Mouse (Mus musculus): ENCODE data around the gene Dnm3. TPM values are rescaled to one million over a fixed set of nuclear protein-coding genes. Genes with fewer than 3 reads are reported as not detected.
A peak's percentile ranks its signal among the peaks of the same experiment; 100 is the strongest.

Dnm3 gene
- polyA plus RNA-seq (2011; ENCODE audit: insufficient read depth, insufficient read length, low read depth, missing spikeins) = 1.2 and 1.7 TPM in 2 replicates

GRCm38 (mm10) chr1:162477246-162478209 lies at the start of gene Dnm3:
Gene Dnm3 (minus strand): TSS chr1:162478034.
- Histone ChIP-seq H3K4me3 (ENCODE audit: low read depth, low read length) (peak within 1 kb of the TSS; percentile 58), H3K9me3 (replicated peaks; ENCODE audit: control insufficient read depth, insufficient read depth, low read length, poor library complexity, severe bottlenecking) (no peaks in the 10 kb centered on the region), H3K27me3 (ENCODE audit: control insufficient read depth, insufficient read depth, low read length, poor library complexity, severe bottlenecking) (no peaks in the 10 kb centered on the region; the same call in 1 of the 2 replicates), H3K27ac (ENCODE audit: insufficient read depth, low read length) (no peak within 1 kb of the TSS), H3K9ac (ENCODE audit: low read depth, poor library complexity, severe bottlenecking) (no peak within 1 kb of the TSS), H3K4me1 (ENCODE audit: control insufficient read depth, insufficient read depth, low read length) (no peaks in the 10 kb centered on the region), H3K36me3 (ENCODE audit: control insufficient read depth, insufficient read depth, low read length, poor library complexity, severe bottlenecking) (no peaks in the 10 kb centered on the region)
- no peak for TF ChIP-seq EP300 (IDR thresholded peaks at IDR 0.05; ENCODE audit: insufficient read depth, low read depth, low read length)
- TF ChIP-seq POLR2A (IDR thresholded peaks at IDR 0.05; ENCODE audit: insufficient read depth, low read length) = no peak
- no peak for TF ChIP-seq CTCF (IDR thresholded peaks at IDR 0.05; ENCODE audit: low read depth, low read length)

GRCm38 (mm10) chr1:162515116-162515515 lies 37.3 kb upstream of the Dnm3 start:
- Histone ChIP-seq H3K9ac (ENCODE audit: low read depth, poor library complexity, severe bottlenecking) (no peak overlapping the region), H3K36me3 (ENCODE audit: control insufficient read depth, insufficient read depth, low read length, poor library complexity, severe bottlenecking) (no peaks in the 10 kb centered on the region), H3K27me3 (ENCODE audit: control insufficient read depth, insufficient read depth, low read length, poor library complexity, severe bottlenecking) (no peaks in the 10 kb centered on the region), H3K4me3 (ENCODE audit: low read depth, low read length) (no peak overlapping the region), H3K9me3 (replicated peaks; ENCODE audit: control insufficient read depth, insufficient read depth, low read length, poor library complexity, severe bottlenecking) (no peaks in the 10 kb centered on the region), H3K27ac (ENCODE audit: insufficient read depth, low read length) (no peak overlapping the region), H3K4me1 (ENCODE audit: control insufficient read depth, insufficient read depth, low read length) (no peaks in the 10 kb centered on the region)
- no peak for TF ChIP-seq POLR2A (IDR thresholded peaks at IDR 0.05; ENCODE audit: insufficient read depth, low read length)
- TF ChIP-seq EP300 (IDR thresholded peaks at IDR 0.05; ENCODE audit: insufficient read depth, low read depth, low read length) = no peak
- TF ChIP-seq CTCF (IDR thresholded peaks at IDR 0.05; ENCODE audit: low read depth, low read length) = no peak

GRCm38 (mm10) chr1:162510013-162510356 lies 32.2 kb upstream of the Dnm3 start:
- no peak for TF ChIP-seq CTCF (IDR thresholded peaks at IDR 0.05; ENCODE audit: low read depth, low read length)
- TF ChIP-seq EP300 (IDR thresholded peaks at IDR 0.05; ENCODE audit: insufficient read depth, low read depth, low read length) = no peak
- no peak for TF ChIP-seq POLR2A (IDR thresholded peaks at IDR 0.05; ENCODE audit: insufficient read depth, low read length)
- Histone ChIP-seq H3K4me1 (ENCODE audit: control insufficient read depth, insufficient read depth, low read length) (no peaks in the 10 kb centered on the region), H3K36me3 (ENCODE audit: control insufficient read depth, insufficient read depth, low read length, poor library complexity, severe bottlenecking) (no peaks in the 10 kb centered on the region), H3K27ac (ENCODE audit: insufficient read depth, low read length) (no peak overlapping the region), H3K9me3 (replicated peaks; ENCODE audit: control insufficient read depth, insufficient read depth, low read length, poor library complexity, severe bottlenecking) (no peaks in the 10 kb centered on the region), H3K27me3 (ENCODE audit: control insufficient read depth, insufficient read depth, low read length, poor library complexity, severe bottlenecking) (no peaks in the 10 kb centered on the region), H3K4me3 (ENCODE audit: low read depth, low read length) (no peak overlapping the region), H3K9ac (ENCODE audit: low read depth, poor library complexity, severe bottlenecking) (no peak overlapping the region)

GRCm38 (mm10) chr1:162509329-162510012 lies 31.6 kb upstream of the Dnm3 start:
- TF ChIP-seq POLR2A (IDR thresholded peaks at IDR 0.05; ENCODE audit: insufficient read depth, low read length) (no peak), EP300 (IDR thresholded peaks at IDR 0.05; ENCODE audit: insufficient read depth, low read depth, low read length) (no peak), CTCF (IDR thresholded peaks at IDR 0.05; ENCODE audit: low read depth, low read length) (no peak)

GRCm38 (mm10) chr1:162508211-162509005 lies 30.6 kb upstream of the Dnm3 start:
- Histone ChIP-seq H3K27ac (ENCODE audit: insufficient read depth, low read length) (no peak overlapping the region), H3K9ac (ENCODE audit: low read depth, poor library complexity, severe bottlenecking) (no peak overlapping the region), H3K4me1 (ENCODE audit: control insufficient read depth, insufficient read depth, low read length) (no peaks in the 10 kb centered on the region), H3K9me3 (replicated peaks; ENCODE audit: control insufficient read depth, insufficient read depth, low read length, poor library complexity, severe bottlenecking) (no peaks in the 10 kb centered on the region), H3K36me3 (ENCODE audit: control insufficient read depth, insufficient read depth, low read length, poor library complexity, severe bottlenecking) (no peaks in the 10 kb centered on the region), H3K27me3 (ENCODE audit: control insufficient read depth, insufficient read depth, low read length, poor library complexity, severe bottlenecking) (no peaks in the 10 kb centered on the region), H3K4me3 (ENCODE audit: low read depth, low read length) (no peak overlapping the region)
- no peak for TF ChIP-seq POLR2A (IDR thresholded peaks at IDR 0.05; ENCODE audit: insufficient read depth, low read length)
- TF ChIP-seq EP300 (IDR thresholded peaks at IDR 0.05; ENCODE audit: insufficient read depth, low read depth, low read length) = no peak
- TF ChIP-seq CTCF (IDR thresholded peaks at IDR 0.05; ENCODE audit: low read depth, low read length) = no peak

More at GRCm38 (mm10) chr1:162509329-162510012, 31.6 kb upstream of the Dnm3 start:
- Histone ChIP-seq H3K4me1 (ENCODE audit: control insufficient read depth, insufficient read depth, low read length) (no peaks in the 10 kb centered on the region), H3K27ac (ENCODE audit: insufficient read depth, low read length) (no peak overlapping the region), H3K9me3 (replicated peaks; ENCODE audit: control insufficient read depth, insufficient read depth, low read length, poor library complexity, severe bottlenecking) (no peaks in the 10 kb centered on the region), H3K27me3 (ENCODE audit: control insufficient read depth, insufficient read depth, low read length, poor library complexity, severe bottlenecking) (no peaks in the 10 kb centered on the region), H3K36me3 (ENCODE audit: control insufficient read depth, insufficient read depth, low read length, poor library complexity, severe bottlenecking) (no peaks in the 10 kb centered on the region), H3K9ac (ENCODE audit: low read depth, poor library complexity, severe bottlenecking) (no peak overlapping the region), H3K4me3 (ENCODE audit: low read depth, low read length) (no peak overlapping the region)
